Mouse (Mus musculus) midbrain, embryonic 16.5 days (tissue): ENCODE measurements around the gene Prss16. TPM values are rescaled to one million over a fixed set of nuclear protein-coding genes. Genes with fewer than 3 reads are reported as not detected.

Source experiments
- ATAC-seq: fragments of 200-750 bp; cut with Nextera tagmentation; 2 replicates; pipeline ENCODE4 v1.8.0; 2017; ENCODE audit warnings: moderate TSS enrichment
- H3K27ac ChIP-seq: fragments of 300-500 bp; sonication (generic); 2 replicates; pipeline ENCODE4 v1.5.1; 2014; ENCODE audit warnings: mild to moderate bottlenecking, low read length, mixed read lengths
- H3K27me3 ChIP-seq: fragments of 300-500 bp; sonication (generic); 2 replicates; pipeline ENCODE4 v1.6.1; 2014; ENCODE audit warnings: low read depth, low read length, mixed read lengths; ENCODE audit not compliant: control insufficient read depth, insufficient read depth
- H3K36me3 ChIP-seq: fragments of 300-500 bp; sonication (generic); 2 replicates; pipeline ENCODE4 v1.6.1; 2014; ENCODE audit warnings: mild to moderate bottlenecking, low read length, moderate library complexity, mixed read lengths; ENCODE audit not compliant: control insufficient read depth, insufficient read depth
- H3K4me1 ChIP-seq: fragments of 300-500 bp; sonication (generic); 2 replicates; pipeline ENCODE4 v1.6.1; 2014; ENCODE audit warnings: mild to moderate bottlenecking, low read length, mixed read lengths; ENCODE audit not compliant: control insufficient read depth, insufficient read depth
- H3K4me2 ChIP-seq: fragments of 300-500 bp; sonication (generic); 2 replicates; pipeline ENCODE4 v1.6.1; 2014; ENCODE audit warnings: mild to moderate bottlenecking, low read length, mixed read lengths
- H3K4me3 ChIP-seq: fragments of 300-500 bp; sonication (generic); 2 replicates; pipeline ENCODE4 v1.5.1; 2014; ENCODE audit warnings: low read depth, mild to moderate bottlenecking, low read length, moderate library complexity, mixed read lengths
- H3K9ac ChIP-seq: fragments of 300-500 bp; sonication (generic); 2 replicates; pipeline ENCODE4 v1.6.1; 2014; ENCODE audit warnings: low read depth, low read length, mixed read lengths
- H3K9me3 ChIP-seq: fragments of 300-500 bp; sonication (generic); replicated peaks from 2 replicates; pipeline ENCODE4 v1.6.1; 2014; ENCODE audit warnings: mild to moderate bottlenecking, low read length, mixed read lengths; ENCODE audit not compliant: control insufficient read depth, poor library complexity, severe bottlenecking
- WGBS: fragments of 180-500 bp; shearing (Covaris S2); extraction: QIAGEN DNeasy Blood & Tissue Kit; methylation state at CpG from one replicate; pipeline ENCODE4 v1.1.7; 2014; 5-methylcytosine and 5-hydroxymethylcytosine counted together
- polyA plus RNA-seq: library from polyadenylated mRNA; unstranded; fragments of >200 nt; fragmentation: Nextera tagmentation; extraction: Ambion mirVana; gene quantifications from 2 replicates; pipeline ENCODE4 v1.2.1, GENCODE M21; 2015

Gene Prss16
- polyA plus RNA-seq, 1 experiment from 2014 or later, result not detected

- H3K36me3 ChIP-seq, result no peaks in the 10 kb centered on the region
- ATAC-seq, result peak; percentile 81
- H3K4me1 ChIP-seq, result peaks cover 5% of the 10 kb centered on the region; the same call in 1 of the 2 replicates
- under 1% methylated on average over 40 of the region's 40 CpGs for WGBS
- peak overlapping the region; percentile 78 for H3K4me2 ChIP-seq
- H3K9ac ChIP-seq, result peak overlapping the region; percentile 72
- H3K4me3 ChIP-seq, result peak overlapping the region; percentile 64
- no peaks in the 10 kb centered on the region; the same call in 1 of the 2 replicates for H3K27me3 ChIP-seq
- no peaks in the 10 kb centered on the region for H3K9me3 ChIP-seq
- H3K27ac ChIP-seq, result peak overlapping the region; percentile 71
These were observed 19.3 kb upstream of the Prss16 start for GRCm38 (mm10) chr13:22028673-22029460.

GRCm38 (mm10) chr13:22026058-22027031 lies 16.8 kb upstream of the Prss16 start:
- 1% methylated on average over 35 of the region's 35 CpGs for WGBS

GRCm38 (mm10) chr13:22022241-22022640 lies 12.7 kb upstream of the Prss16 start:
- H3K27me3 ChIP-seq, result peaks cover 28% of the 10 kb centered on the region
- H3K36me3 ChIP-seq, result no peaks in the 10 kb centered on the region
- under 1% methylated on average over 9 of the region's 9 CpGs for WGBS
- H3K27ac ChIP-seq, result no peak overlapping the region
- H3K9ac ChIP-seq, result no peak overlapping the region
- peak overlapping the region; percentile 55 for H3K4me2 ChIP-seq
- peak; percentile 63; the same call in 1 of the 2 replicates for ATAC-seq
- H3K4me1 ChIP-seq, result peaks cover 11% of the 10 kb centered on the region
- H3K4me3 ChIP-seq, result peak overlapping the region; percentile 10
- no peaks in the 10 kb centered on the region for H3K9me3 ChIP-seq

More at GRCm38 (mm10) chr13:22026058-22027031, 16.8 kb upstream of the Prss16 start:
- Histone ChIP-seq H3K36me3 (no peaks in the 10 kb centered on the region), H3K4me1 (peaks cover 5% of the 10 kb centered on the region; the same call in 1 of the 2 replicates), H3K9ac (peak overlapping the region; percentile 56), H3K9me3 (no peaks in the 10 kb centered on the region), H3K4me2 (peak overlapping the region; percentile 56), H3K27me3 (peaks cover 3% of the 10 kb centered on the region; the same call in 1 of the 2 replicates), H3K4me3 (peak overlapping the region; percentile 47), H3K27ac (peak overlapping the region; percentile 43)
- ATAC-seq, result peak; percentile 68; the same call in 1 of the 2 replicates

- Histone ChIP-seq H3K27ac (no peak overlapping the region), H3K9me3 (no peaks in the 10 kb centered on the region), H3K27me3 (peaks cover 29% of the 10 kb centered on the region)
These were observed 12.0 kb upstream of the Prss16 start for GRCm38 (mm10) chr13:22021581-22021980.

GRCm38 (mm10) chr13:22020901-22021339 lies 11.4 kb upstream of the Prss16 start:
- H3K36me3 ChIP-seq, result no peaks in the 10 kb centered on the region
- ATAC-seq, result peak; percentile 41; the same call in 1 of the 2 replicates
- no peak overlapping the region for H3K9ac ChIP-seq
- H3K4me1 ChIP-seq, result peaks cover 9% of the 10 kb centered on the region
- no peak overlapping the region for H3K27ac ChIP-seq
- H3K27me3 ChIP-seq, result peaks cover 33% of the 10 kb centered on the region
- H3K4me2 ChIP-seq, result peak overlapping the region; percentile 55
- H3K9me3 ChIP-seq, result no peaks in the 10 kb centered on the region
- WGBS, result 0% methylated on average over 8 of the region's 8 CpGs
- H3K4me3 ChIP-seq, result peak overlapping the region; percentile 30

More at GRCm38 (mm10) chr13:22021581-22021980, 12.0 kb upstream of the Prss16 start:
- Histone ChIP-seq H3K4me3 (peak overlapping the region; percentile 10), H3K4me1 (peaks cover 10% of the 10 kb centered on the region), H3K9ac (no peak overlapping the region), H3K4me2 (peak overlapping the region; percentile 55), H3K36me3 (no peaks in the 10 kb centered on the region)
- 1% methylated on average over 11 of the region's 11 CpGs for WGBS
- no peak for ATAC-seq

- ATAC-seq, result no peak
- Histone ChIP-seq H3K4me1 (peaks cover 6% of the 10 kb centered on the region), H3K27me3 (peaks cover 39% of the 10 kb centered on the region), H3K27ac (no peak overlapping the region), H3K9me3 (no peaks in the 10 kb centered on the region; the same call in 1 of the 2 replicates), H3K36me3 (no peaks in the 10 kb centered on the region), H3K9ac (no peak overlapping the region), H3K4me2 (peak overlapping the region; percentile 55), H3K4me3 (peak overlapping the region; percentile 30)
- 1% methylated on average over 44 of the region's 44 CpGs for WGBS
These were observed 10.6 kb upstream of the Prss16 start for GRCm38 (mm10) chr13:22019934-22020835.

GRCm38 (mm10) chr13:22015479-22016450 lies 6.2 kb upstream of the Prss16 start:
- no peak overlapping the region for H3K9ac ChIP-seq
- H3K4me1 ChIP-seq, result peaks cover 6% of the 10 kb centered on the region
- no peak for ATAC-seq
- no peak overlapping the region for H3K4me3 ChIP-seq
- H3K27ac ChIP-seq, result no peak overlapping the region
- H3K9me3 ChIP-seq, result no peaks in the 10 kb centered on the region; the same call in 1 of the 2 replicates
- 17% methylated on average over 27 of the region's 27 CpGs for WGBS
- H3K4me2 ChIP-seq, result 0 out of 2 replicates have a peak overlapping the region, but pooled peaks have one; percentile 19
- H3K27me3 ChIP-seq, result peaks cover 68% of the 10 kb centered on the region
- H3K36me3 ChIP-seq, result no peaks in the 10 kb centered on the region
